Mouse (Mus musculus): ENCODE data around the gene Chst10. TPM values are rescaled to one million over a fixed set of nuclear protein-coding genes. Genes with fewer than 3 reads are reported as not detected.

Chst10 gene
- total and polyA plus RNA-seq, 3 experiments, result 5.1 to 9.5 (median 7.3) TPM

DNA sequence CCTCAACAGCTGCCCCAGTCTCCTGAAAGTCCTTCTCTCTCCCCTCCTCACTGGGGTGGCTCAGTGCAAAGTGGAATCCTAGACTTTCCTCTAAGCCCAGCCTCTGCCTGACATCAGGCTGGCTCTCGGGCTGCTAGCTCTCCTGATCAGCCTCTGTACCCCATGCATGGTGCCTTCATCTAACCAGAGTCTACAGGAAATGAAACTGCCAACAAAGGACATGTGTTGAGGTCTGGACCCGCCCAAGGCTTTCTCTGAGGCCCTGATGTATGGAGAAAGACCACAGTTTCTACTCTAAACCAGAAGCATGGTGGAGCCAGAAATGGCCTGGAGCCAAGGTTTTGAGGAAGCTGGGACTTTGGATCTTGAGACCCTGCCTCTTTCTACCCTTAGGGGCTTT, 12.0 kb downstream of the Chst10 start:
- H3K27me3 ChIP-seq (replicated peaks), result no peaks in the 10 kb centered on the region
- H3K4me3 ChIP-seq (replicated peaks in 1 of 3; ENCODE audit: low read depth in 2 of 3, low read length in 2 of 3, poor library complexity in 1 of 3), result no peak overlapping the region

DNA sequence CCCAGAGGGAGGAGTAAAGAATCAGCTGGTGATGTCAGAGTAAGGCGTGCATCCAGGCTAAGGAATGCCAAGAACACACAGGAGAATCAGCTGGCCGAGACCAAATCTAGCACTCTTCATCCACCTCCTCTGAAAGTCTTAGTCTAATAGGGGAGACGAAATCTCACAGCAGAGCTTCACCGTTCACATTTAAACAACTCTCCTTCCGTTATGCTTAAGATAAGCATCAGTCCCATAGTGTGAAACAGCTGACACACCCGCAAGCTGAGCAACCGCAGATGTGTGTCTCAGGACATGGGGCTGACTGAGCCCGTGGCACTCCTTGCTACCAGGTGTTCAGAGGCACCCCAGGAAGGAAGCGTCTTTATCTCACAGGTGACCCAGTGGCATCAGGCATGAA, 14.2 kb downstream of the Chst10 start:
- Histone ChIP-seq H3K9me3 (replicated peaks; ENCODE audit: low read length) (no peaks in the 10 kb centered on the region), H3K36me3 (replicated peaks in 1 of 2; ENCODE audit: control insufficient read depth in 1 of 2, insufficient read depth in 1 of 2, low read length in 1 of 2) (peaks cover 0 to 32% of the 10 kb centered on the region in 2 experiments), H3K4me1 (ENCODE audit: control insufficient read depth in 1 of 2, insufficient read depth in 2 of 2) (peaks cover 5 to 13% of the 10 kb centered on the region in 2 experiments; a peak in 3 of 4 replicates), H3K27ac (ENCODE audit: insufficient read depth, low read depth) (no peak overlapping the region), H3K79me2 (replicated peaks; ENCODE audit: control insufficient read depth, extremely low read depth, insufficient read depth, poor library complexity, severe bottlenecking) (no peaks in the 10 kb centered on the region), H3K9ac (ENCODE audit: insufficient read depth, low read depth) (no peak overlapping the region), H3K4me3 (replicated peaks in 1 of 3; ENCODE audit: low read depth in 2 of 3, low read length in 2 of 3, poor library complexity in 1 of 3) (no peak overlapping the region), H3K27me3 (replicated peaks) (no peaks in the 10 kb centered on the region), H3K4me2 (ENCODE audit: insufficient read depth, low read depth, poor library complexity, severe bottlenecking) (no peak overlapping the region)
- no peak for TF ChIP-seq MAFK (IDR thresholded peaks at IDR 0.05; ENCODE audit: insufficient replicate concordance, low read length)
- no peak for TF ChIP-seq JUND (conservative IDR thresholded peaks at IDR 0.05; ENCODE audit: low read depth, low read length)
- no peak for TF ChIP-seq TBP (conservative IDR thresholded peaks at IDR 0.05; ENCODE audit: low read depth, low read length)
- TF ChIP-seq RAD21 (IDR thresholded peaks at IDR 0.05; ENCODE audit: low read depth, low read length), result no peak
- TF ChIP-seq ZNF384 (IDR thresholded peaks at IDR 0.05; ENCODE audit: low read depth, low read length), result no peak
- TF ChIP-seq KAT2A (IDR thresholded peaks at IDR 0.05; ENCODE audit: insufficient replicate concordance, low read length), result no peak
- no peak for TF ChIP-seq MAZ (IDR thresholded peaks at IDR 0.05; ENCODE audit: low read depth, low read length)
- no peak for TF ChIP-seq IRF4 (IDR thresholded peaks at IDR 0.05; ENCODE audit: low read depth, low read length)
- TF ChIP-seq POLR2A (IDR thresholded peaks at IDR 0.05; ENCODE audit: low read depth, low read length), result no peak
- in situ Hi-C loops (cut with MboI; ENCODE audit: low pct_ligation_motif_present, low pct_unique_long_range_greater_than_20kb, low sequenced_read_pairs), result no loop called here
- dilution Hi-C loops (cut with MboI; ENCODE audit: extremely low pct_ligation_motif_present, extremely low pct_unique_long_range_greater_than_20kb, low sequenced_read_pairs), result no loop called here
- no peak for DNase-seq (ENCODE audit: extremely low read depth)

More for the DNA sequence above, 12.0 kb downstream of the Chst10 start:
- peaks cover 3 to 39% of the 10 kb centered on the region in 2 experiments for H3K36me3 ChIP-seq (replicated peaks in 1 of 2; ENCODE audit: control insufficient read depth in 1 of 2, insufficient read depth in 1 of 2, low read length in 1 of 2)
- in situ Hi-C loops (cut with MboI; ENCODE audit: low pct_ligation_motif_present, low pct_unique_long_range_greater_than_20kb, low sequenced_read_pairs), result no loop called here
- peaks cover 5 to 13% of the 10 kb centered on the region in 2 experiments; a peak in 3 of 4 replicates for H3K4me1 ChIP-seq (ENCODE audit: control insufficient read depth in 1 of 2, insufficient read depth in 2 of 2)
- H3K4me2 ChIP-seq (ENCODE audit: insufficient read depth, low read depth, poor library complexity, severe bottlenecking), result no peak overlapping the region
- H3K79me2 ChIP-seq (replicated peaks; ENCODE audit: control insufficient read depth, extremely low read depth, insufficient read depth, poor library complexity, severe bottlenecking), result no peaks in the 10 kb centered on the region
- H3K27ac ChIP-seq (ENCODE audit: insufficient read depth, low read depth), result no peak overlapping the region
- DNase-seq (ENCODE audit: extremely low read depth), result no peak
- TF ChIP-seq USF1 (IDR thresholded peaks at IDR 0.05; ENCODE audit: low read depth, low read length) (no peak), BHLHE40 (IDR thresholded peaks at IDR 0.05; ENCODE audit: low read depth, low read length) (no peak), USF2 (conservative IDR thresholded peaks at IDR 0.05; ENCODE audit: low read depth, low read length) (no peak), JUN (IDR thresholded peaks at IDR 0.05; ENCODE audit: insufficient read depth, low read depth, low read length) (no peak), NELFE (IDR thresholded peaks at IDR 0.05; ENCODE audit: low read depth, low read length) (no peak), MAX (IDR thresholded peaks at IDR 0.05; ENCODE audit: low read length) (0 out of 2 replicates have a peak, but pooled peaks have one; percentile 23)
- H3K9me3 ChIP-seq (replicated peaks; ENCODE audit: low read length), result no peaks in the 10 kb centered on the region
- no peak overlapping the region for H3K9ac ChIP-seq (ENCODE audit: insufficient read depth, low read depth)
- dilution Hi-C loops (cut with MboI; ENCODE audit: extremely low pct_ligation_motif_present, extremely low pct_unique_long_range_greater_than_20kb, low sequenced_read_pairs), result no loop called here

Data from CH12.LX (cell line).